Mouse (Mus musculus) cerebellum, adult 11-12 months (tissue): ENCODE measurements around the gene Med27.

Source experiments
- DNase-seq: peaks from one replicate; pipeline ENCODE4 v3.0.0; 2022

Gene Med27

GRCm38 (mm10) chr2:29346629-29347271 is at the start of gene Med27:
Med27 (plus strand) TSS chr2:29346819.
- DNase-seq, result peak; percentile 93

DNA sequence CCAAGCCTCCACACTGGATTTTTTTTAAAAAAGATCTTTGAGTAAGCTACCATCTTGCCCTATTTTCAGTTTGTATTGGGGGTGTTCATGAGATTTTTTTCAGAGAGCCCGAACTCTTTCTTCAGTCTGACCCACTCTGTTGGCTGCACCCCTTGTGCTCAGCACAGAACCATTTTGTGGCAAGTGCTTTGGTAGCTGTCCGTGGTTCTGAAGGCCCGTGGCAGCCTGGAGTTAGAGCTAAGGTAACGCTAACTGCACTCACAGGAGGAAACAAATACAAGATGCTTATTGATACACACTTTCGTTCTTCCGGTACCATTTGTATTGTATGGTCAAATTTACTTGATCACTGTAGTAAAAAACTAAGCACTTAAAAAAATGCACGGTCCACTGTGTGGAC is 36.7 kb upstream of the Med27 start:
- no peak for DNase-seq

GRCm38 (mm10) chr2:29312058-29312457 is 34.6 kb upstream of the Med27 start:
- no peak for DNase-seq

DNA sequence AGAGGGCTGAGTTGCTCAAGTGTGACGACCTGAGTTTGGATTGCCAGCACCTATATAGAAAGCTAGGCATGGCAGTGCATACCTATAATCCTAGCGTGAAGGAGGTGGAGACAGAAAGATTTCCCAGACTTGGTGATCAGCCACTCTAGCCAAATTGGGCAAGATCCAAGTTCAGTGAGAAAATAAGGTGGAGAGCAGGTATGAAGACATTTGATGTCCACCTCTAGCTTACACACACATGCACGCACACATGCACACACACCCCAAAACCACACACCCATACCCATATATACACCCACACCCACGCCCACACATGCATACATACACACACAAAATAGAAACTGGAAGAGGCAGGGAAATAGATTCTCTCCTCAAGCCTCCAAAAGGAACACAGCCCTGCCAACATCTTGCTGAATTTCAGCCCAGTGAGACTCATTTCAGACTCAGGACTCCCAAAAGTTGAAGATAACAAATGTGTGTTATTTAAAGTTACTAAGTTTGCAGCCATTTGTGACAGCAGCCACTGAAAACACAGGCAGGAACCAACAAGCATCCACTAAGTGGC is 28.6 kb upstream of the Med27 start:
- no peak for DNase-seq

DNA sequence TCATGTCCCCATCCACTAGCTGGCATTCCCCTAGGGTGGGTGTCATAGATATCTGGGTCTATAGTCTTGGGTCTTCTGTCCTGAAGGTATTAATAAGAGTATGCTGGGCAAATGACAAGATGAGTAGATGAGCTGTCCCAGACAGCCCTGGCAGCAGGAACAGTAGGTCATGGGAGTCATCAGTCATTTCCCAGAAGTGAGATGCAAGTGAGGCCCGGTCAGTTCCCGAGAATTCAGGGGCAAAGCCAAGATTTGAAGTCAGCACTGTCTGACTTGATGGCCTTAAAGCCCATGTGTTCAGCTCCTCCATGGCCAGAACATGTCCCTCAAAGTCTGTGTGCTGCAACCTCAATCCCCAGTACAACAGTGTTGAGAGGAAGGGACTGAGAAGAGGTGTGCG is 28.0 kb upstream of the Med27 start:
- DNase-seq, result no peak

- no peak for DNase-seq
These were observed 26.3 kb upstream of the Med27 start for GRCm38 (mm10) chr2:29320229-29320751.

GRCm38 (mm10) chr2:29320780-29321179 is 25.8 kb upstream of the Med27 start:
- no peak for DNase-seq

- no peak for DNase-seq
These were observed 22.2 kb upstream of the Med27 start for GRCm38 (mm10) chr2:29324456-29324855.

DNA sequence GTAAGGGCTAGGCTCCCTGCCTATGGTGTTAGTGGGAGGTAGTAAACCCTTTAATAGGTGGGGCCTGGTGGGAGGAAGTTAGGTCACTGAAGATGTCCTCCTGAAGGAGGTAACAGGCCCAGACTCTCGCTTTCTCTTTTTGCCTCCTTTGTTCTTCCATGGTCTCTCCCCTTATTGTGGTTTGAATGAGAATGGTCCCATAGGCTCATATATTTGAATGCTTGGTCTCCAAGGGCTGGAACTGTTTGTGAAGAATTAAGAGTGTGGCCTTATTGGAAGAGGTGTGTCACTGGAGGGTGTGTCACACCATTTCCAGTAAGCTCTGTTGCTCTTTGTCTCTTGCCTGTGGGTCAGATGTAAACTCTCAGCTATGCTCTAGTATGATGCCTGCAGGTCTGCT is 16.1 kb upstream of the Med27 start:
- no peak for DNase-seq

DNA sequence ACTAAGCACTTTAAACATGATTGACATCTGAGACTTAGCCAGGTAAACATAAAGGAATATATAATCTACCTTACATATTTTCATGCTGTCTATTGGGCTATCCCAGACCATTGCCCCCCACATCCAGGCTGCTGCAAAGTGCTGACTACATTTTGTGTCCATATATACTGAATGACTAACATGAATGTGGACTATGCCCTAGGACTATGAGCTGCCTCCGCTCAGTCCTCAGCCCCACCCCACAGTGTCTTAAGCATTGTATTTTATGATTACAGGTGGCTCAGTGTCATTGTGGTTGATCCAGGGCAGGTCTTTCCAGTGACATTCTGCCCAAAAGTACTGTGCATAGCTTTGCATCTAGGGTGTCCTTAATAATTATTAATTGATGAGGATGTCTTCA is 8.2 kb upstream of the Med27 start:
- no peak for DNase-seq

GRCm38 (mm10) chr2:29358696-29359375 is 12.2 kb downstream of the Med27 start:
- no peak for DNase-seq

- no peak for DNase-seq
These were observed 14.3 kb downstream of the Med27 start for GRCm38 (mm10) chr2:29360956-29361355.

DNA sequence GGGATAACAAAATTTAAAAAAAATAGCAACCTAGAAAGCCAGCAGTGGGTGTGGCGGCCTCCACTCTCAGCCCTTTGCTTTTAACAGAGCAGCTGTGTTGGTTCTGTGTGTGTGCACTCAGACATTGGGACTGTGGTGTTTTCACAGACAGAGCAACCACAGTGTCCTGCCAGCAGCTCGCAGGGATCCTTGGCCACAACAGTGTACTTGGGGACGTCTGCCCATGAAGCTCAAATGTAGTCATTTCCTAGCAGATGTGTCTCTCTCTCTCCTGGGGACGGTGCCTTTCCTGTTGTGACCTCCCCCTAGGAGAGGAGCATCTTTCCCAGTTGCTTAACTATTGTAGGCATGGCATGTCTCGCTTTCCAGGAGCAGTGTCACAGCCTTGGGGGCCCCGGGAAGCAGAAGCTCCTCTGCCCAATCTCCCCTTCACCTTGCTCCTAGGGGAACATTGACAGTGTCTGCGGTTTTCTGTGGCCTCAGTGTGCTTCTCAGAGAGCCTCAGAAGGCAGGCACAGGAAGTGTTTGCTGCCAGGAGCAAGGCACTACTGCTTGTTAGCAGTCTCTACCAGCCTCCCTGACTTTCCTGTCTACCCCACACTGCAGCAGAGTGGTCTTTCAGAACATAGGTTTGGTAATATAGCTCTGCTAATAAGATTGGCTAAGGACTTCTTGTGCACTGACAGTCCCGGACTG is 18.5 kb downstream of the Med27 start:
- DNase-seq, result no peak

GRCm38 (mm10) chr2:29368730-29369129 is 22.1 kb downstream of the Med27 start:
- DNase-seq, result no peak

DNA sequence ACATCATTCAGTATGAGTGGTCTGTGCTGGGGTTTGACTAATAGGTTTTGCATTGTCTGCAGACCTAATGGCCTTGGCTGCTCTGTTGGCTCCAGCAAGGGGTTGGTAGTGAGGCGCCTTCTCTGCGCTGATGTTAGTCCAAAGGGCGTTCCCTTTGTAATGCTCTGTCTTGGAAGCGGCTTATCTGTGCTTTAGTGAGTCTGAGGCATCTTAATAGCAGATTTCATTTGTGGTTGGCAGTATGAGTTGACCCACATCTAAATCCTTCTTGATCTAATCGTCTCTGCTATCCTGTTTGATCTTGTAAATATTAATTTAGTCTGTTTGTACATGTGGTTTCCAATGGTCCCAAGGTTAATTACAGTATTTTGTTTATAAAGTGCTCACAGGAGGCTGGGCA is 25.6 kb downstream of the Med27 start:
- DNase-seq, result no peak

- no peak for DNase-seq
These were observed 35.1 kb downstream of the Med27 start for GRCm38 (mm10) chr2:29381683-29382082.

DNA sequence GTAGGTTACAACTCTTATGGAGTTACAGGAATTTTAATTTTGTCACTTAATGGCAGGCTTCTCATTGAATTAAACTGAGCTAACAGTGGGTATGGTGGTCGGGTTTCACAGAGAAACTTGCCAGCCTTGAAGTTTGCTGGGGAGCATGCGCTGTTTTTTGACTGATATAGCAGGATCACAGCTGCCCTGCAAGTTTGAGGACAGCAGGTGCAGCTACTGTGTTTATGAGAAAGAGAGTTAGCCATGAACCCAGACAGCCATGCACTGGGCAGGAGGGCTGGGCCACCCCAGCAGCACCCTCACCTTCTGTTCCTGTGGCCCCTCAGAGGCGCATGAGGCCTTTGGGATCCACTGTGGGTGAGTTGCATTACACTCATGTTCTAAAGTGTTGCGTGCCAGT is 36.0 kb downstream of the Med27 start:
- no peak for DNase-seq

DNA sequence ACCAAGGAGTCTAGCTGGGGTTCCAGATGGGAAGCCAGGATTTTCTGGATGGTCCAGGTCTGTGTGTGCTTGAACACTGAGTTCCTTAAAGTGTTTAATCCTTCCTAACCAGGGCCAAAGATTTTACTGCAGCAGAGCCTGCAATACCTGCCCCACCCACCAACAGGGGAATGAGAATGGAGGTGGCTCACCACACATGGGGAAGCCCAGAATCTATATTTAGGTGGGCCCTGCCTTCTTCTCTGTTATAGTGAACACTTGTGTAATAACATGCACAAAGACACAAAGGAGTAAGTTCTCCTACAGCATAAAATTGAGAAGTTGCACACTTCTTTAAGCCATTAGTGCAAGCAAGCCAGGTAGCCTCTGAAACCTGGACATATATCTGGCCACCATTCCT is 36.5 kb downstream of the Med27 start:
- DNase-seq, result no peak

- peak; percentile 22 for DNase-seq
These were observed 38.8 kb downstream of the Med27 start for GRCm38 (mm10) chr2:29385405-29385804.

DNA sequence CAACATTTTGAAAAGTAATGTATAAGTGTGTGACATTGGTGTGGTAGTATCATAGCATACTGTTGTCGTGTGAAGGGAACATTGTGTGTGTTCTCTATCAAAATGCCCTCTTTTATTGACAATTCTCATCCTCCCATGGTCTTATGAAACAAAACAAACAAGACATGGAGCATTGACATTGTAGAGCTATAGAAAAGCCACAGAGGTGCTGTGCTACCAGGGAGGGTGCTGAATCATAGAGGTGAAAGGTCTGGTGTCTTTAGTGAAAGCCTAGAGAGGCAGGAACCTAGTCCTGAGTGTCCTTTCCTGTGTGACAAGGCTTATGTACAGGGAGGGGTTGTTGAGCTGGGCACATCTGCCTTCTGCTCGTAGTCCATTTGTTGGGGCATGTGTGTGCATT is 40.6 kb downstream of the Med27 start:
- no peak for DNase-seq

GRCm38 (mm10) chr2:29388937-29389336 is 42.3 kb downstream of the Med27 start:
- DNase-seq, result no peak

DNA sequence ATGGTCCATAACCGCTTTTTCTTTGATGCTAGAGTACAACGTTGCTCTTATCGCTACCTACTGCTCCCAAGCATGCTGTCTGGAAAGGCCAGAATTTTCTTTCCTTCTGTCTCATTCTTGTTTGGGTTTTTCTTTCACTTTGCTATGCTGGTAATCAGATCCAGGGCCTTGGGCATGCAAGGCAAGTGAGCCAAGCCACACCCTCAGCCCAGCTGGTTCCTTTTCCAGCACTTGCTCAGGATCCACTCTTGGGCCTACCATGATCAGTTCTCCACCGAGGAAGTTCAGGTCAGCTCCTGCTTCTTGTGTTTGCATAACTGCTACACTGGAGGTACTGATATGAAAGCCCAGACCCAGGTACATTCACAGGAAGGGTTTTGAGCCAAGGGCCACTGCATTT is 44.5 kb downstream of the Med27 start:
- DNase-seq, result no peak

- DNase-seq, result no peak
These were observed 45.4 kb downstream of the Med27 start for GRCm38 (mm10) chr2:29391996-29392395.

- DNase-seq, result no peak
These were observed 53.6 kb downstream of the Med27 start for GRCm38 (mm10) chr2:29400234-29400633.
